ENCODE assay signal across 8 mouse cellular contexts in genomic region chr13:23746201-23747080, GRCm38 (mm10). TPM values are rescaled to one million over a fixed set of nuclear protein-coding genes. Genes with fewer than 3 reads are reported as not detected.
DNase-seq lines count a peak whose midpoint lies in the region; ATAC-seq lines count a peak whose summit lies in the region.
"Not testable (repeated sequence)": the region's sequence is repeated elsewhere in the genome, so short reads cannot be mapped to it uniquely, and the experiment has no call there.

Hist1h2bb (plus strand) TSS chr13:23746734.

- H3K4me3 ChIP-seq in brown adipose tissue, adult 24 weeks (ENCODE audit: insufficient read depth, low read depth, low read length), result peak within 1 kb of the TSS; percentile 54
- peak within 1 kb of the TSS; percentile 49 for H3K4me3 ChIP-seq in heart, embryonic 15.5 days
- peak within 1 kb of the TSS; percentile 57 for H3K4me3 ChIP-seq in liver, embryonic 12.5 days
- H3K4me3 ChIP-seq in stomach, embryonic 14.5 days (ENCODE audit: low read depth, low read length), result peak within 1 kb of the TSS; percentile 35

- peak; percentile 87 for DNase-seq in CD4-positive, CD25-positive, alpha-beta regulatory T cell, adult 2 months (ENCODE audit: low read depth, low spot score)
- DNase-seq in fibroblast of lung, adult 2 months (ENCODE audit: low read depth), result peak; percentile 86
- DNase-seq in kidney, postnatal 14 days, result peak; percentile 75
- peak; percentile 91 for DNase-seq in naive thymus-derived CD4-positive, alpha-beta T cell, adult 2 months (ENCODE audit: low read depth)

- ATAC-seq in heart, embryonic 15.5 days (replicated peaks; ENCODE audit: insufficient number of reproducible peaks, insufficient read depth, low FRiP score, low read depth), result peak; percentile 92
- ATAC-seq in liver, embryonic 12.5 days, result peak; percentile 79
- ATAC-seq in stomach, embryonic 14.5 days (ENCODE audit: insufficient number of reproducible peaks, insufficient read depth, low FRiP score, low read depth), result peak; percentile 92

- peak within 1 kb of the TSS; percentile 70 for H3K4me2 ChIP-seq in heart, embryonic 15.5 days
- H3K4me2 ChIP-seq in liver, embryonic 12.5 days, result peak within 1 kb of the TSS; percentile 71
- peak within 1 kb of the TSS; percentile 71 for H3K4me2 ChIP-seq in stomach, embryonic 14.5 days (replicated peaks; ENCODE audit: low read depth, low read length)

- not testable (repeated sequence) for H3K4me1 ChIP-seq in brown adipose tissue, adult 24 weeks (ENCODE audit: control insufficient read depth, insufficient read depth, insufficient read length, low read length); stomach, embryonic 14.5 days (ENCODE audit: control insufficient read depth, insufficient read depth, low read length)
- H3K4me1 ChIP-seq in heart, embryonic 15.5 days (replicated peaks), result peaks cover 22% of the 10 kb centered on the region
- H3K4me1 ChIP-seq in liver, embryonic 12.5 days, result peaks cover 57% of the 10 kb centered on the region

- not testable (repeated sequence) for H3K27me3 ChIP-seq in heart, embryonic 15.5 days; liver, embryonic 12.5 days (replicated peaks); stomach, embryonic 14.5 days (ENCODE audit: control insufficient read depth, insufficient read depth, low read length)

- H3K9ac ChIP-seq in heart, embryonic 15.5 days, result peak within 1 kb of the TSS; percentile 65
- H3K9ac ChIP-seq in liver, embryonic 12.5 days, result peak within 1 kb of the TSS; percentile 85
- H3K9ac ChIP-seq in stomach, embryonic 14.5 days (replicated peaks; ENCODE audit: low read depth, low read length), result peak within 1 kb of the TSS; percentile 71

- under 1% methylated on average over 49 of the region's 58 CpGs for WGBS in heart, embryonic 15.5 days
- under 1% methylated on average over 43 of the region's 58 CpGs for WGBS in liver, embryonic 12.5 days (ENCODE audit: insufficient replicate concordance)
- under 1% methylated on average over 36 of the region's 58 CpGs for WGBS in stomach, embryonic 14.5 days

- H3K9me3 ChIP-seq in heart, embryonic 15.5 days (replicated peaks); liver, embryonic 12.5 days (replicated peaks); stomach, embryonic 14.5 days (ENCODE audit: control insufficient read depth, low read depth, low read length): not testable (repeated sequence)

- not testable (repeated sequence) for H3K36me3 ChIP-seq in heart, embryonic 15.5 days; liver, embryonic 12.5 days; stomach, embryonic 14.5 days (ENCODE audit: control insufficient read depth, insufficient read depth, low read length)

- H3K27ac ChIP-seq in brown adipose tissue, adult 24 weeks (replicated peaks; ENCODE audit: low read depth, low read length), result peak within 1 kb of the TSS; percentile 80
- H3K27ac ChIP-seq in heart, embryonic 15.5 days, result peak within 1 kb of the TSS; percentile 99
- peak within 1 kb of the TSS; percentile 100 for H3K27ac ChIP-seq in liver, embryonic 12.5 days
- H3K27ac ChIP-seq in stomach, embryonic 14.5 days (ENCODE audit: low read length), result peak within 1 kb of the TSS; percentile 99

RNA-seq across cellular contexts. Expression of gene Hist1h2bb, which starts in this region (rescaled TPM):
- not detected in 2 replicates for polyA plus RNA-seq in brown adipose tissue, adult 24 weeks (2012; ENCODE audit: insufficient read depth, insufficient read length, missing spikeins)
- 1.2 and 1.9 TPM in 2 replicates for polyA plus RNA-seq in heart, embryonic 15.5 days (2015; fragmentation: Nextera tagmentation; extraction: Ambion mirVana)
- 4.6 and 5.5 TPM in 2 replicates for polyA plus RNA-seq in liver, embryonic 12.5 days (2016; fragmentation: Nextera tagmentation; extraction: Ambion mirVana)
- polyA plus RNA-seq in stomach, embryonic 14.5 days (2014; fragmentation: Nextera tagmentation; extraction: Ambion mirVana), result 2.0 and 2.1 TPM in 2 replicates

Comparison
In these comparisons a context has a peak if more than half of its experiments do, and no peak if none do; other contexts are left out.
1. Peak in every context shown above with its lines: DNase-seq, ATAC-seq, H3K4me3 ChIP-seq and H3K27ac ChIP-seq.